Mouse (Mus musculus) limb, embryonic 11.5 days (tissue): ENCODE data around the gene Gm17087. TPM values are rescaled to one million over a fixed set of nuclear protein-coding genes. Genes with fewer than 3 reads are reported as not detected.

ENCODE experiments used
- ATAC-seq: fragments of 200-750 bp; cut with Nextera tagmentation; 2 replicates; pipeline ENCODE4 v1.8.0; 2017; ENCODE audit warnings: low read depth; ENCODE audit not compliant: insufficient number of reproducible peaks, low FRiP score, low TSS enrichment
- DNase-seq: peaks from one replicate; pipeline ENCODE4 v3.0.0-alpha.2; 2015; ENCODE audit warnings: low spot score
- H3K27ac ChIP-seq: fragments of 300-500 bp; sonication (generic); replicated peaks from 2 replicates; pipeline ENCODE4 v1.5.1; 2014; ENCODE audit warnings: low read depth, mild to moderate bottlenecking, low read length
- H3K27me3 ChIP-seq: fragments of 300-500 bp; sonication (generic); 2 replicates; pipeline ENCODE4 v1.6.1; 2014; ENCODE audit warnings: mild to moderate bottlenecking, low read length, mixed read lengths; ENCODE audit not compliant: control insufficient read depth, insufficient read depth
- H3K36me3 ChIP-seq: fragments of 300-500 bp; sonication (generic); 2 replicates; pipeline ENCODE4 v1.6.1; 2014; ENCODE audit warnings: mild to moderate bottlenecking, low read length, moderate library complexity, mixed read lengths; ENCODE audit not compliant: control insufficient read depth, insufficient read depth
- H3K4me1 ChIP-seq: fragments of 300-500 bp; sonication (generic); 2 replicates; pipeline ENCODE4 v1.6.1; 2014; ENCODE audit warnings: low read length, mixed read lengths; ENCODE audit not compliant: control insufficient read depth, insufficient read depth
- H3K4me2 ChIP-seq: fragments of 300-500 bp; sonication (generic); 2 replicates; pipeline ENCODE4 v1.6.1; 2014; ENCODE audit warnings: low read depth, mild to moderate bottlenecking, moderate library complexity; ENCODE audit not compliant: severe bottlenecking
- H3K4me3 ChIP-seq: fragments of 300-500 bp; sonication (generic); 2 replicates; pipeline ENCODE4 v1.5.1; 2014; ENCODE audit warnings: low read depth, low read length
- H3K9ac ChIP-seq: fragments of 300-500 bp; sonication (generic); 2 replicates; pipeline ENCODE4 v1.6.1; 2014; ENCODE audit warnings: mild to moderate bottlenecking, low read length
- H3K9me3 ChIP-seq: fragments of 300-500 bp; sonication (generic); 2 replicates; pipeline ENCODE4 v1.6.1; 2016; ENCODE audit warnings: low read length; ENCODE audit not compliant: control insufficient read depth
- WGBS: fragments of 180-500 bp; shearing (Covaris S2); extraction: QIAGEN DNeasy Blood & Tissue Kit; methylation state at CpG from one replicate; pipeline ENCODE4 v1.1.7; 2014; 5-methylcytosine and 5-hydroxymethylcytosine counted together
- polyA plus RNA-seq: library from polyadenylated mRNA; unstranded; fragments of >200 nt; fragmentation: Nextera tagmentation; extraction: Ambion mirVana; gene quantifications from 2 replicates; pipeline ENCODE4 v1.2.1, GENCODE M21; 2014

Gene Gm17087
- polyA plus RNA-seq, 1 experiment from 2014 or later, result not detected

DNA sequence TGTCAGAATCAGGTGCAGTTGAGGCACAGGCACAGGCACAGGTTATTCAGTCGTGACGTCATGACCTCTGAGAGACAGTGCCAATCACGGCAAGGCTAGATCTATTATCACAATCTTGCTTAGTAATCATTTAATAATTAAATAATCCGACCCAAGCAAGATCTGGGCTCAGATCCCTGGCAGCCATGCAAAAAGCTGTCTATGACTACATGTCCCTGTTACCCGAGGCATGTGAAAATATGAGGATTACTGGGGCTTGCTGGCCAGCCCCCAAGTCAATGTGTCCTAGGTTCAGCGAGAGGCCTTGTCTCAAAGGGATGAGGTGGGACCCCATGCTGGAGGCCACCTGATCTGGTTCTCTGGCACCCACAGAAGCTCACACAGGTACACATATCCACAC, 30.2 kb downstream of the Gm17087 start:
- Histone ChIP-seq H3K9ac (no peak overlapping the region), H3K27me3 (no peaks in the 10 kb centered on the region), H3K9me3 (no peaks in the 10 kb centered on the region), H3K36me3 (no peaks in the 10 kb centered on the region), H3K4me2 (no peak overlapping the region), H3K4me3 (no peak overlapping the region), H3K4me1 (no peaks in the 10 kb centered on the region), H3K27ac (no peak overlapping the region)
- no peak for DNase-seq
- 84% methylated on average over 6 of the region's 6 CpGs for WGBS
- no peak for ATAC-seq

DNA sequence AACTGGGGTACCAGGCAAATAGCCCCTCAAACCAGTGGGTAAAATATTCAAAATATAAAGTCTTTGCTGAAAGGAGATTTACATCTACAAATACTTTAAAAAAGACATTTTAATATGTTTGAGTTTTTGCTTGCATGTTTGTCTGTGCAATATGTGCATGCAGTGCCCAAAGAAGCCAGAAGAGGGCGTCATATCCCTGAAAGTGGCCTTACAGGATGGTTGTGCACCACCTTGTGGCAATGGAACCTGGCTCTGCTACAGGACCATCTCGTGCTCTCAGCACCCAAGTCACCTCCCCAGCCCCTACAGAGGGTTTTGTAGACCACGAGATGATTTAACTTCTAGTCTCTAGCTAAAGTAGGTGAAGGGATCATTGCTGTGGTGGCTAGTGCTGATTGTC, 32.9 kb downstream of the Gm17087 start:
- WGBS, result 48% methylated on average over 3 of the region's 3 CpGs
- Histone ChIP-seq H3K9ac (no peak overlapping the region), H3K4me1 (no peaks in the 10 kb centered on the region), H3K4me2 (no peak overlapping the region), H3K9me3 (no peaks in the 10 kb centered on the region), H3K27me3 (no peaks in the 10 kb centered on the region), H3K4me3 (no peak overlapping the region), H3K36me3 (no peaks in the 10 kb centered on the region), H3K27ac (no peak overlapping the region)
- DNase-seq, result no peak
- no peak for ATAC-seq

DNA sequence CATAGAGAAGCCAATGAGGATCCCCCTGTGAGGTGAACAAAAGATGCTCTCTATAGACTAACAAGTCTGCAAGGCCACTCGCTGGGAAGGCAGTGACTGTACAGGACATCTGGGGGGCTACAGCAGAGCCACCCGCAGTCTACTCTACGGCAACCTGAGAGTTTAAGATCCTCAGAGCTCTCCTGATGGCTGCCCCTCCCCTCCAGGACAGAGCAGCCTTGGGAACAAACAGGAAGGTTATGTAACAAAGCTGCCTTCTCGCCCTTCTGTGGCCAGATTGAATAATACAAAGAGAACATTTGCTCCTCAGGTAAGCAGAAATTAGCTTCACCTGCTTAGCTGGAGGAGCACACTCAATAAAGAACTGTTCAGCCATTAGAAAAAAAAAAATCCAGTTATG, 34.1 kb downstream of the Gm17087 start:
- no peak for ATAC-seq
- no peak for DNase-seq
- Histone ChIP-seq H3K36me3 (no peaks in the 10 kb centered on the region), H3K27me3 (peaks cover 5% of the 10 kb centered on the region; the same call in 1 of the 2 replicates), H3K4me1 (no peaks in the 10 kb centered on the region), H3K4me2 (no peak overlapping the region), H3K9ac (no peak overlapping the region), H3K9me3 (no peaks in the 10 kb centered on the region), H3K4me3 (no peak overlapping the region), H3K27ac (no peak overlapping the region)
- WGBS, result 70% methylated on average over 4 of the region's 4 CpGs

DNA sequence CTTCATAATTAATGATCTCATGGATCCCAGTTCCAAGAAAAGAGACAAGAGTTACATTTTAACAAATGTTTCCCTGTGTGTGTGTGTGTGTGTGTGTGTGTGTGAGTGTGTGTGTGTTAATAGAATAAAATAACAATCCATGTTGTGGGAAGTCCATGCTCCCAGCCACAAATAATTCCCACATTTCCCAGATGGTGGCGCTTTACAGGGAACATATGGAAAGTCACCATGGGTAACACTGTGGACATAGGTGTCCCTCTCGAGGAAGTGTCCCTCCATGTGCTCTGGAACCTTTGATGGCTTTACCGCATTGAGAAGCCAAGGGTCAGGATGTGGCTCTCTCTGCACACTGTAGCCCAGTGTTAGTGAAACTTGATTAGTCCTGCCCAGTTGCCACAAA, 38.1 kb downstream of the Gm17087 start:
- H3K27me3 ChIP-seq, result peaks cover 41% of the 10 kb centered on the region
- ATAC-seq (no peak), DNase-seq (no peak)
- H3K4me2 ChIP-seq, result no peak overlapping the region
- 72% methylated on average over 3 of the region's 3 CpGs for WGBS
- H3K4me1 ChIP-seq, result peaks cover 15% of the 10 kb centered on the region
- no peaks in the 10 kb centered on the region for H3K9me3 ChIP-seq
- no peaks in the 10 kb centered on the region for H3K36me3 ChIP-seq
- no peak overlapping the region for H3K27ac ChIP-seq
- no peak overlapping the region for H3K4me3 ChIP-seq
- no peak overlapping the region for H3K9ac ChIP-seq

DNA sequence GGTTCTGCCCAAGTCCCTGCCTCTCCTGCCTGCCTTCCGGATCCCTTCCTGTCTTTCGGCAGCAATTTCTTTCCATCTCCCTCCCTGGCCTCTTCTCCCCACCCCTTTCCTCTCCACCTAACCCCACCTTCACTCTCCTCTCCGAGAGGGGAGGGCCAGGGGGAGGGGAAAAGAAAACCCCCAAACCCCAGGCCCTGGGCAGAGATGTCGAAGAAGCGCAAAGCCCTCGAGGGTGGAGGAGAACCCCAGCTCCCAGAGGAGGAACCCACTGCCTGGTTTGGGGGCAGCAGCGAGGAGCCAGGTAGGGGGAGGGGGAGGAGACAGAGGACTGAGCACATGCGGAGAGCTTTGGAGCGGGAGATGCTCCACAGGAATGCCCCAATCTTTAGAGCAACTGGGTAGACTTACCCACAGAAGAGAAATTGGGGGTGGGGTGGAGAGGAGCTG, 39.9 kb downstream of the Gm17087 start:
- WGBS, result 19% methylated on average over 8 of the region's 9 CpGs
- Histone ChIP-seq H3K36me3 (no peaks in the 10 kb centered on the region), H3K9ac (no peak overlapping the region), H3K4me3 (no peak overlapping the region), H3K4me2 (no peak overlapping the region), H3K27me3 (peaks cover 45% of the 10 kb centered on the region), H3K27ac (no peak overlapping the region), H3K9me3 (no peaks in the 10 kb centered on the region), H3K4me1 (peaks cover 15% of the 10 kb centered on the region)
- ATAC-seq, result no peak
- no peak for DNase-seq

DNA sequence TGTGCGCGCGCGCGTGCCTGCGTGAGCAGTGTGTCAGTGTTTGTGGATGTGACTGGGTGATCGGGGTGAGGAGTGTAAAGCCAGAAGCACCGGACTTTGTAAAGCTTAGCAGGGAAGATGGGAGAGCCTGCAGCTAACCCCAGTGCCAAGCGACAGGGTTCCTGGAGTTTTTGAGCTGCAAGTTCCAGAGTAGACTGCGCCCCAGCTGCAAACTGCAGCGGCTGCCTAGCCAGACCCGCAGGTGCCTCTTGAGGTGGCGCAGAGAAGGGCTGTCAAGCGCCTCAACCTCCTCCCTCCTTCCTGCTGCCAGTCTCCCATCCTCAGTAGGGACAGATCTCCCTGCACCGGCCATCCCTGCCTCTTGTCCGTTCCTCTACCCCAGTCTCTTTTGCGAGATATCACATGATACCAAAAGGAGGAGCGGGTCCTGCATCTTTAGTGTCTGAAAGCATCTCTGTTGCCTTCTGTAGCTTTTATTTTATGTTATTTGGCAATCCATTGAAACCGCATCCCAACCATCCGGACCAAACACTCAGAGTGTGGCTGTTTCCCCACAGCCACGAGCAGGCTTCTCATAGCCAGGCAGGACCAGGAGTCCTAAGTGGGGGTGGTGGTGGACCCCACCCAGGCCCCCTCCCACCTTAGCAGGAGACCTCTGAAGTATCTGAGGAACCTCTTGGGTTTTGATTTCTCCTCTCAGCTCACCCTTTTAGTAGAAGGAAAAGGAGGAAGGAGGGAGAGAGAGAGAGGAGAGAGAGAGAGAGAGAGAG, 40.6 kb downstream of the Gm17087 start:
- ATAC-seq (no peak), DNase-seq (peak; percentile 56)
- Histone ChIP-seq H3K9ac (no peak overlapping the region), H3K4me2 (peak overlapping the region; percentile 89), H3K4me1 (peaks cover 15% of the 10 kb centered on the region), H3K9me3 (no peaks in the 10 kb centered on the region), H3K4me3 (peak overlapping the region; percentile 44), H3K27me3 (peaks cover 45% of the 10 kb centered on the region), H3K27ac (no peak overlapping the region), H3K36me3 (no peaks in the 10 kb centered on the region)
- WGBS, result 6% methylated on average over 21 of the region's 21 CpGs

DNA sequence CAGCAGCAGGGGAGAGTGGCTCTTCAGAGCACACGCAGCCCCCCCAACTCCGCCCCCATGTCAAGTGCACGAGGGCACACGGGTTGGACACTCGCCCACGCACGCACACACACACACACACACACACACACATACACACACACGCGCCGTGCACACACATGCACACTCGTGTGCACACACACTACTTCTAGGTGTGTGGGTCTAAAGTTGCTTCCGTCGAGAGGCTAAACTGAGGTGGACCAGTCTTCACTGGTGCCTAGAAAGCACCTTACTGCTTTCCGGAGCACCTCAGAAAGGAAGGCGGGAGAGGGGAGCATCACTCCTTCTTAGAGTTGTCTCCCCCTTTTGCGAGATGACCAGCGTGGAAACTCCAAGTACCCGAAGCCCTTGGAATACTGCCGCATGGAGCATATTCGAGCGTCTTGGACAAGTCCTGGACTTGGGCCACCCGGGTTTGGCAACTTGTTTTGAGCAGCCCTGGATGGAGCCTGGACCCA, 41.5 kb downstream of the Gm17087 start, which contains the start of gene Pde10a:
TSS of gene Pde10a (plus strand) at position 148 of the 497 bp plus-strand sequence.
- Histone ChIP-seq H3K4me2 (peak within 1 kb of the TSS; percentile 89), H3K9ac (peak within 1 kb of the TSS; percentile 45), H3K27ac (no peak within 1 kb of the TSS), H3K4me3 (peak within 1 kb of the TSS; percentile 44), H3K9me3 (no peaks in the 10 kb centered on the region), H3K36me3 (no peaks in the 10 kb centered on the region), H3K27me3 (peaks cover 47% of the 10 kb centered on the region), H3K4me1 (peaks cover 15% of the 10 kb centered on the region)
- DNase-seq, result peak; percentile 55
- peak; percentile 22; the same call in 1 of the 2 replicates for ATAC-seq
- 3% methylated on average over 22 of the region's 22 CpGs for WGBS

DNA sequence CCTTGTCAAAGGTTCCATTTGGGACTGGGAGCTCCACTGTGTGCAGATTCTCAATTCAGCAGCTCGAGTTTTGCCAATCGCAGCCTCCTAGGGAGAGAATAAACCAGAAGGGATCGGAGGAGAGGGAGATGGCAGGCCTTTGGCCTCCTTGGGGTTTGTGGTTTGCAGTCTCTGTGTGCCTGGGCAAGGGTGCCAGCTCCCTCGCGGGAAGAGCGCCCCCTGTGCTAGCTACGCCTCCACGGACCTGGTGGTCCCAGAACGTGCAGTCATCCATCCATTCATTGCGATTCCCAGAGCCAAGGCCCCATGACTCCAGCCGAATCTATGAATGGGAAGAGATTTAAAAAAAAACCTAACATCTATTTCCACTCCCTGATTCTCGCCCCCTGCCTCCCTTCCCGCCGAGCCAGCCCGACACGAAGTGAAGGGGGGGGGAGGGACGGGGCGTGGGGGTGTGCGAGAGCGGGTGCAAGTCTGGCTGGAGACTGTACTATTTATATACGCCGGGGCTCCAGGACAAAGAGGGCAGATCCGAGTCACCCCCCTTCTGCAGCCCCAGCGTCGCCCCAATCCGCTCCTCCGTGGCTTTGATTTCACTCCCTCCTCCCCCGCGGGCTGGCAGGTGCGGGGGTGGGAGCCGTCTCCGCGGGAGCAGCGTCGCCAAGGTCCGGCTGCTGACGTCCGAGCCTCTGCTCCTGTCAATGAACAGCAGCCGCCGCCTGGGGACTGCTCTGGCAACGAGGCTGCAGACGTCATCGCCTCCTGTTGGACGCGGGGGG, 42.2 kb downstream of the Gm17087 start:
- H3K27me3 ChIP-seq, result peaks cover 47% of the 10 kb centered on the region
- 2% methylated on average over 37 of the region's 45 CpGs for whole genome bisulfite sequencing
- DNase-seq (peak; percentile 78), ATAC-seq (peak; percentile 63; the same call in 1 of the 2 replicates)
- H3K36me3 ChIP-seq, result no peaks in the 10 kb centered on the region
- H3K4me1 ChIP-seq, result peaks cover 15% of the 10 kb centered on the region
- H3K4me3 ChIP-seq, result peak overlapping the region; percentile 44
- H3K27ac ChIP-seq, result no peak overlapping the region
- peak overlapping the region; percentile 45 for H3K9ac ChIP-seq
- H3K4me2 ChIP-seq, result peak overlapping the region; percentile 89
- H3K9me3 ChIP-seq, result no peaks in the 10 kb centered on the region
